Comparison of ENCODE assay signal across 12 mouse cellular contexts in the genomic region with DNA sequence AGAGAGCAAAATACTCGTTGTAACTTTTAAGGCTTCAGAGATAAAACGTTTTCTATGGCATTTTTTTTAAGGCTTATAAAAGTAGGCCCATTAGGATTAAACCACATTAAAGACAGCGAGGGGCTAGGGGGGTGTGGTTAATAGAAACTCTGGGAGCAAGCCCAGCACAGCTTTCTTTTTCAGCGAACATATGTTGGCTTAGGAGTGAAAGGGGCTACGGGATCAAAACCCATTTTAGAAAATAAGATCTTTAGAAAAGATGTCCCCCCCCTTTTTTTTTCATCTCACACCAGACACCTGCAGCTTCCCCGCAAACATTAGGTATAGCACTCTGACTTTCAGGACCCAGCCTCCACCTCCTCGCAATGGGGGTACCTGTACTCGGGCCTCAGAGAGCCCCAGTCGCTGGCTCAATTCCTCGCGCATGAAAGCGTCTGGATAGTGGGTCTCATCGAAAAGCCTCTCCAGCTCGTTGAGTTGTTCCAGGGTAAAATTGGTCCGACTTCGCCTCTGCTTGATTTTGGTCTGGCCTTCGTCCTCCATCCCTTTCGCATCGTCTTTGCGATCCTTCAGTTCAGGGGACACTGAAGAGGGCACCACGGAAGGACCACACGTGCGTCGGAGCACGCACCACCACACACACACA. TPM values are rescaled to one million over a fixed set of nuclear protein-coding genes. Genes with fewer than 3 reads are reported as not detected.
DNase-seq lines count a peak whose midpoint lies in the region; ATAC-seq lines count a peak whose summit lies in the region.
"Had no signal": no experiment of that assay in that cellular context is flagged by ENCODE, and none has a peak within 500 bp of the region (broad histone marks: within the 10 kb centered on the region; RNA-seq: fewer than 3 reads in every experiment).

No protein-coding gene starts in this region.

- no peak for DNase-seq in heart, embryonic 10.5 days (ENCODE audit: low spot score)
- no peak for DNase-seq in heart, postnatal 25 days (ENCODE audit: low spot score)
- DNase-seq in R1 (ENCODE audit: low read depth, low spot score) (peak; percentile 8), liver (no peak)
- no peak for DNase-seq in ovary, adult 18-20 months (ENCODE audit: low spot score)
- DNase-seq: layer of hippocampus, postnatal 36 days had no signal

- peak overlapping the region; percentile 51 for H3K4me3 ChIP-seq in heart, embryonic 10.5 days
- peak overlapping the region; percentile 47 for H3K4me3 ChIP-seq in hindbrain, embryonic 12.5 days
- peak overlapping the region; percentile 52 for H3K4me3 ChIP-seq in midbrain, embryonic 16.5 days (ENCODE audit: low read depth, low read length)
- H3K4me3 ChIP-seq in intestine, embryonic 15.5 days (replicated peaks), result no peak overlapping the region

- no peak overlapping the region for H3K27ac ChIP-seq in heart, embryonic 10.5 days
- peak overlapping the region; percentile 62; the same call in 1 of the 2 replicates for H3K27ac ChIP-seq in hindbrain, embryonic 12.5 days
- peak overlapping the region; percentile 84 for H3K27ac ChIP-seq in midbrain, embryonic 16.5 days (ENCODE audit: low read length)
- H3K27ac ChIP-seq in intestine, embryonic 15.5 days, result no peak overlapping the region

- no peak overlapping the region for H3K9ac ChIP-seq in hindbrain, embryonic 12.5 days
- H3K9ac ChIP-seq in midbrain, embryonic 16.5 days (ENCODE audit: low read depth, low read length), result peak overlapping the region; percentile 37; the same call in 1 of the 2 replicates
- H3K9ac ChIP-seq in intestine, embryonic 15.5 days, result no peak overlapping the region

- no peak for ATAC-seq in hindbrain, embryonic 12.5 days (ENCODE audit: low FRiP score)
- ATAC-seq in midbrain, embryonic 16.5 days, result no peak
- no peak for ATAC-seq in intestine, embryonic 15.5 days

- H3K9me3 ChIP-seq in heart, embryonic 10.5 days, result no peaks in the 10 kb centered on the region
- H3K9me3 ChIP-seq in hindbrain, embryonic 12.5 days (replicated peaks), result no peaks in the 10 kb centered on the region
- H3K9me3 ChIP-seq in midbrain, embryonic 16.5 days (replicated peaks; ENCODE audit: control insufficient read depth, low read length, poor library complexity, severe bottlenecking), result no peaks in the 10 kb centered on the region
- no peaks in the 10 kb centered on the region for H3K9me3 ChIP-seq in intestine, embryonic 15.5 days

- peak overlapping the region; percentile 38; the same call in 1 of the 2 replicates for H3K4me2 ChIP-seq in hindbrain, embryonic 12.5 days (replicated peaks)
- peak overlapping the region; percentile 62 for H3K4me2 ChIP-seq in midbrain, embryonic 16.5 days (ENCODE audit: low read length)
- H3K4me2 ChIP-seq in intestine, embryonic 15.5 days (replicated peaks), result no peak overlapping the region

- intact Hi-C loops in heart, postnatal 25 days (cut with DNase I), result no loop called here

- WGBS in heart, embryonic 10.5 days, result 3% methylated on average over 25 of the region's 25 CpGs
- WGBS in hindbrain, embryonic 12.5 days, result under 1% methylated on average over 25 of the region's 25 CpGs
- WGBS in midbrain, embryonic 16.5 days, result 3% methylated on average over 25 of the region's 25 CpGs
- 2% methylated on average over 25 of the region's 25 CpGs for WGBS in intestine, embryonic 15.5 days

- H3K27me3 ChIP-seq in heart, embryonic 10.5 days (ENCODE audit: insufficient read depth, poor library complexity, severe bottlenecking), result peaks cover 97% of the 10 kb centered on the region
- H3K27me3 ChIP-seq in hindbrain, embryonic 12.5 days, result peaks cover 87% of the 10 kb centered on the region
- peaks cover 5% of the 10 kb centered on the region for H3K27me3 ChIP-seq in midbrain, embryonic 16.5 days (ENCODE audit: control insufficient read depth, insufficient read depth, low read depth, low read length)
- H3K27me3 ChIP-seq in intestine, embryonic 15.5 days (replicated peaks), result peaks cover 76% of the 10 kb centered on the region

- H3K36me3 ChIP-seq in heart, embryonic 10.5 days, result no peaks in the 10 kb centered on the region
- H3K36me3 ChIP-seq in hindbrain, embryonic 12.5 days, result no peaks in the 10 kb centered on the region
- no peaks in the 10 kb centered on the region for H3K36me3 ChIP-seq in midbrain, embryonic 16.5 days (ENCODE audit: control insufficient read depth, insufficient read depth, low read length)
- H3K36me3 ChIP-seq in intestine, embryonic 15.5 days, result no peaks in the 10 kb centered on the region

- H3K4me1 ChIP-seq in heart, embryonic 10.5 days, result peaks cover 34% of the 10 kb centered on the region
- H3K4me1 ChIP-seq in hindbrain, embryonic 12.5 days, result peaks cover 29% of the 10 kb centered on the region
- H3K4me1 ChIP-seq in midbrain, embryonic 16.5 days (ENCODE audit: control insufficient read depth, insufficient read depth, low read length), result peaks cover 17% of the 10 kb centered on the region
- H3K4me1 ChIP-seq in intestine, embryonic 15.5 days (replicated peaks), result peaks cover 32% of the 10 kb centered on the region

RNA-seq across cellular contexts. Expression of gene Rsrc1, which starts 3.3 kb away (rescaled TPM):
- 26.2 and 35.6 TPM in 2 replicates for polyA plus RNA-seq in heart, embryonic 10.5 days (2016; fragmentation: Nextera tagmentation; extraction: Ambion mirVana)
- total RNA-seq in heart, postnatal 25 days (2021), result 10 to 100 TPM in 1 of 2 experiments, 1 to 10 TPM in 1; 8.9 to 13.8 TPM
- polyA plus RNA-seq in hindbrain, embryonic 12.5 days (2016; fragmentation: Nextera tagmentation; extraction: Ambion mirVana), result 40.3 and 40.7 TPM in 2 replicates
- 42.4 and 44.3 TPM in 2 replicates for polyA plus RNA-seq in midbrain, embryonic 16.5 days (2015; fragmentation: Nextera tagmentation; extraction: Ambion mirVana)
- polyA plus RNA-seq in intestine, embryonic 15.5 days (2015; fragmentation: Nextera tagmentation; extraction: Ambion mirVana), result 22.1 and 23.6 TPM in 2 replicates

RNA-seq across cellular contexts. Expression of gene Shox2, which starts 3.6 kb away (rescaled TPM):
- polyA plus RNA-seq in heart, embryonic 10.5 days (2016; fragmentation: Nextera tagmentation; extraction: Ambion mirVana), result 2.1 and 15.4 TPM in 2 replicates
- total RNA-seq in heart, postnatal 25 days (2021), result 1 to 10 TPM; 1.0 to 1.1 TPM
- 40.6 and 42.4 TPM in 2 replicates for polyA plus RNA-seq in hindbrain, embryonic 12.5 days (2016; fragmentation: Nextera tagmentation; extraction: Ambion mirVana)
- polyA plus RNA-seq in midbrain, embryonic 16.5 days (2015; fragmentation: Nextera tagmentation; extraction: Ambion mirVana), result 50.4 and 55.3 TPM in 2 replicates
- 0.24 and 0.44 TPM in 2 replicates for polyA plus RNA-seq in intestine, embryonic 15.5 days (2015; fragmentation: Nextera tagmentation; extraction: Ambion mirVana)
- total RNA-seq: megakaryocyte progenitor cell, adult 5-6 weeks had no signal
- polyA plus RNA-seq: cortical plate, adult 2 months; small intestine, adult 2 months had no signal

Comparison
In these comparisons a context has a peak if more than half of its experiments do, and no peak if none do; other contexts are left out.
1. H3K27ac ChIP-seq: peak in hindbrain, embryonic 12.5 days (single experiment) and midbrain, embryonic 16.5 days (single experiment); none in heart, embryonic 10.5 days (single experiment) and intestine, embryonic 15.5 days (single experiment).